Mouse (Mus musculus) T-helper 17 cell (primary cell): Measurements from ENCODE around the gene Ccdc186.

Experiments
- in situ Hi-C, 2 experiments: fragments of 300-600 bp; cut with MboI, MseI; formaldehyde crosslinking; loops; 1 replicate in 1 of 2; 2 replicates in 1 of 2; pipeline ENCODE4 v1.15.1; 2025; ENCODE audit warnings: high pct_unique_total_duplicates in 2 of 2

Ccdc186 gene

DNA sequence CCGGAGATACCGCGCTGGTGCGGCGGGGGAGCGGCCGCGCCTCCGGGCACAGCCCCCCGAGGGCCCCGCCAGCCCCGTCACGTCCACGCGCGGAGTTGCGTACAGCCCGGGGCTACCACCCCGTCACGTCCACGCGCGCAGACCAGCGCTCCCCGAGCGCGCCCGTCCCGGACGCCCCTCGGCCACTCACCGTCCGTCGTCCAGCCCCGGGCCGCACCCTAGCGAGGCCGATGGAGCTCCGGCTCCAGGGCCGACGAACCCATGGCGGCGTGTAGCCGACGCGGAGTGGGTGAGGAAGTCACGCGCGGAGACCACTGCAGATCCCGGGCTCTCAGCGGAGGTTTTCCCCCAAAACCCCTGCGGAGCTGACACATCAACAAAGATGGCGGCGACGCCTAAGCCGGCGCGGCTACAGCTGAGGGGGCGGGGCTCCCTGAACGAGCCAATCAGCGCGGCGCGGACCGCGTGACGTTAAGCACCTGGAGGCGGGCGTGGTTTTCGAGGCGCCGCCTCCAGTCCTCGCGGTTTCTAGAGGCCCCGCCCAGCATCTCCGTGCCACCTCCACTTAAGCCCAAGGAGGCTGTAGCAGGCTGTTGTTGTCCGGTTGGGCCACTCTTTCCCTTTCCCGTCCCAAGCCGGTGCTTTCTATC lies at the start of gene Ccdc186:
Gene Ccdc186, minus strand, starts transcription at position 393 of the 650 bp plus-strand sequence.
- in situ Hi-C loops = no loop called here

DNA sequence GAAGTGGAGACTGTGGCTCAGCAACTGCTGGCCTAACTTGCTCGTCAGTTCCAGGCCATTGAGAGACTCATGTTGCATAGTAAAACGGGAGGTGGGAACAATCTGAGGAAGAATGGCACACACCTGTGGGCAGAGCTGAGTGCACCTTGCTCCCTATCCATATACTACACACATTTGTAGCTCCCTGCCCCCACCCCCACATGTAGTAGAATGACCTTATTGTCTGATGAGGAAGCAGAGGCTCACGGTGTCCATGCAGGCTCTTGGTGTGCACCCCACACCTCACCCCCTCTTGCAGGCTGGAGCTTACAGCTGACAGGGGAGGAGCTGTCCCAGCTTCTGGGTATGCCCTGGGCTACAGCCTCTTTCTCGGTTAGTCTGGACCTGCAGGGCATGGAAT lies 45.7 kb upstream of the Ccdc186 start:
- in situ Hi-C loops = no loop called here

DNA sequence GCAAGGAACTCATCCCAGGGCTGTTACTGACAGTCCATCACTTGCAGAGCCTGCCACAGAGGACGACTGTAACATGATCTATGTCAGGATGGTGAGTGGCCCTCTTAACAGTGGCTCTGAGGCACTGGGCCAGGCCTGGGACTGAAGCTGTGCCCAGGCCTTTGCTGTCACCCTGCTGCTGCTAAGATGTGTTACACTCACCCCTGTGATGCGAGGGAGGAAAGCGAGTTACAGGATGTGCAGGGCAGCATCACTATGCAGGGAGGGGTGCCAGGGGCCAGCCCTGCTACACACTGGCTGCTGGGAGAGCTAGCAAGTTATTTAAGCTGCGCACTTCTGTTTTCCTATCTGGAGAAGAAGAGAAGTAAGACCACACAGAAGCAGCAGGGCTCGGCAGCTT lies 34.5 kb upstream of the Ccdc186 start:
- in situ Hi-C loops = no loop called here

DNA sequence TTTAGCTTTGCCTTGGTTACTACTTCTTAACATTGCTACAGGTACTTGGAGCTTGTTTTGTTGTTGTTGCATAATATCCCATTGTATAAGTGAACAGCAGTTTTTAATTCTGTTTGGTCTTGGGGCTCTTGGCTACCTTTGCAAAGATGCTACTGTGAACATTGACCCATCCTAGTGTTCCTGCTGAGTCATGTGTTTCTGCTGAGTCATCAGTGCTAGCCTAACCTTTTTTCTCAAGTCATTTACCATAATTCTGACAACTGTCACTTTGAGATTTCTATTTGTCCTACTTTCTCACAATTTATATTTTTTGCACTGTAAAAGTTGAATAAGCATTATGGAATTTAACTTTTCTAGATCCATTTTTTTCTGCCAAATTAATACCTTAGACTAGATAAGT lies 30.6 kb upstream of the Ccdc186 start:
- in situ Hi-C loops = no loop called here

DNA sequence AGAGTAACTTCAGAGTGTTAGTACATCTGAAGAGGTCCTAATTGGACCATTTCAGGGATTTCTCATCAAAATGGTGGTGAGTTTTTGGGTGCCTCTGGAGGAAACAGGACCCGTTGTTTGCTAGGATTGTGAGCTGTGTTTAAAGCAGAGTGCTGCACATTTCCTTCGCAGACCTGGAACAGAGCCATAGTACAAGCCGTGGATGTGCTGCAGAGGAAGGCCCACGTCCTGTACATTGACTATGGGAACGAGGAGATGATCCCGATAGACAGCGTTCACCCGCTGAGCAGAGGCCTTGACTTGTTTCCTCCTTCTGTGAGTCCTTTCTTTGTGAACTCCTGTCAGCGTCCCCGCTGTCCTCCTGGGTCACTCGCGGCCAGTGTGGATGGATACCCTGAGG lies 21.0 kb upstream of the Ccdc186 start:
- in situ Hi-C loops = no loop called here

DNA sequence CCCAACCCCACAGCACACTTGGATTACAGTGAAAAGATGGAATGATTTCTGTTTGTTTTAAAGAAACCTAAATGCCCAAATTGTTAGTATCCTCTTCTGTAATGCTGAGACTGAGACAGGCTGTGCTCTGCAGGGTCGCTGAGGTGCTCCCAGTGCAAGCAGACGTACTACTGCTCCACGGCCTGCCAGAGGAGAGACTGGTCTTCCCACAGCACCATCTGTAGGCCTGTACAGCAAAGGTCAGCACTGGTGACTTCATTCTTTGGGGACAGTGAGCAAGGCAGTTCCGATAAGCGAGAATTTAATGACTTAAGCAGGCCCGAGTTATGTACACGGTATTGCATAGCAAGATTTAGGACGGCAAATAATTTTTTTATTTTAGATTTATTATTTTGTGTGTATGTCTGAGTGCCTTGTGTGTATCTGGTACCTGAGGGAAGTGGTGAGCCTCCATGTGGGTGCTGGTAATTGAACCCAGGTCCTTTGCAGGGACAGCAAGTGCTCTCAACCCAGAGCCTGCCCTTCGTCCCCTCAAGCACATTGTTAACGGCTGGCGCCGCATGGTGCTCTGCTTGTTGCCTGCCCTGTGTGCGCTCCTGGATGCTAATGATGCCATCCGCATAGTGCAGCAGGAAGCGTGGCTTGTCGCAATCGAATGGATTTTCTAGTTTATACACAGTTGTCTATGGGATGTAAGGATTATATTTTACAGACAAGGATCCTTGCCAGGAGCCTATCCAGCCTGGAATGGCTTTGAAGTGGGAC lies 17.1 kb upstream of the Ccdc186 start:
- in situ Hi-C loops = no loop called here

DNA sequence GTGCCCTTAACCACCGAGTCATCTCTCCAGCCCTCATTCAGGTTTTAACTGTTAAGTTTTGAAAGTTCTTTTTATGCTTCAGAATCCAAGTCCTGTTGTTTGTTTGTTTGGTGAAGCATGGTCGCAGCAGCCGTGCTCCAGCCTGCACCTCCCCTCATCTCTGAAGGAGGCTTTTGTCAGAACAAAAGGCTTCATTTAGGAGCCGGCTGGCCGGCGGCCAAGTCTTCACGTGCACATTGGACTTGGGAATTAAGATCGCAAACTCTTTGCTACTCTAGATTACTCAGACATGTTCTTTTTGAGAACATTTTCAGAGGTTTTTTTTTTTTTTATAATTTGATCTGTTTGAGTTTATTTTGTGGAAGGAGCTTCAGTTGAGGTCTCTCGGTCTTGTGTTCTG lies 13.3 kb upstream of the Ccdc186 start:
- in situ Hi-C loops = no loop called here

DNA sequence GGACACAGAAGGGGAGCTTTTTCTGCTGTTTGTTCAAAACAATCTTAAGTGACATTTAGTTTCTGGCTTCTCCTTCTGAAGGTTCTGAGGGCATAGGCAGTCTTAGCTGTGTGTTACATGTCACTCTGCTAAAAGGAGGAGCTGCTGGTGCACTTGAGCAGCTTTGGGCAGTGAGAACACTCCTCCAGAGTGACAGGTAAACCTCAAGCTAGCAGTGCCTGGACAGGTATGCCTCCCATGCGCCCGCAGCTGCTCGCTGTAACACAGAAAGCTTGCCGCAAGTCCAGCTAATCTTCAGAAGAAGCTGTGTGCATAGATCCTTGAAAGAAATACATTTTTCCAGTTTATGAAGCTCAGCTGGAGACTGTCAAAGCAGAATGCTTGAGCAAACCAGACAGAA lies 8.2 kb upstream of the Ccdc186 start:
- in situ Hi-C loops = no loop called here

DNA sequence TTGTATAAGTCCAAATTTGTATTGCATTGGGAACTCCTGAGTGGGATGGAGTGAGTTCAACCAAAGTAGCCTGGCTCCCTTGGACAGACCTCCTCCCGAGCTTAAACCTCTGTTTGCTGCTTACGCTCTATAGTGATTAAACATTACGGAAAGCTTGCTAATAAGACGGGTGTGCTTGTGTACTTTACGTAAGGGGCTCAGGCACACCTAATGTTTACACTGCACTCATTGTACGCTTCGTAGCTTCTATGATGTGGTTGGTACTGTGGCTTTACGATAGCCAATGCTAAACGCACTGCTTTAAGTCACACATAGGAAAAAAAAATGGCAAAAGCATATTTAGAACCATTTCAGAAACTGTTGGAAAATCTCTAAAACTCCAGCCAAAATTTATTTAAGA lies 7.3 kb upstream of the Ccdc186 start:
- in situ Hi-C loops = no loop called here

DNA sequence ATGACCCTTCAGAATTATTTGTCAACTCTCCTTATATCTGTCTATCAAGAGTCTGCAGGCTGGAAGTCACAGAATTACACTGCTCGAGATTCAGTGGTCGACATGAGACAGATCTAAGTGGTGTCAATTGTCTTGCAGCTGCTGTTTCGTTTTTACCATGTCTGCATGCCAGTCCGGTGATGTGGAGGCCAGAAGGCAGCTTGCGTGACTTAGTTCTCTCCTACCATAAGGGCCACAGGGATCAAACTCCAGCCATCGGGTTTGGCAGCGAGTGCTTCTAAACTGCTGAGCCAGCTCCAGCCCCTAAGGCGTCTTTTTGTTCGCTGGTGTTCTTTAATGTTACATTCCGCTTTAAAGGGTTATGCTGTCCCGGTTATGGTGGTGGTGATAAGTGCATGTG lies 6.3 kb upstream of the Ccdc186 start:
- in situ Hi-C loops = no loop called here

DNA sequence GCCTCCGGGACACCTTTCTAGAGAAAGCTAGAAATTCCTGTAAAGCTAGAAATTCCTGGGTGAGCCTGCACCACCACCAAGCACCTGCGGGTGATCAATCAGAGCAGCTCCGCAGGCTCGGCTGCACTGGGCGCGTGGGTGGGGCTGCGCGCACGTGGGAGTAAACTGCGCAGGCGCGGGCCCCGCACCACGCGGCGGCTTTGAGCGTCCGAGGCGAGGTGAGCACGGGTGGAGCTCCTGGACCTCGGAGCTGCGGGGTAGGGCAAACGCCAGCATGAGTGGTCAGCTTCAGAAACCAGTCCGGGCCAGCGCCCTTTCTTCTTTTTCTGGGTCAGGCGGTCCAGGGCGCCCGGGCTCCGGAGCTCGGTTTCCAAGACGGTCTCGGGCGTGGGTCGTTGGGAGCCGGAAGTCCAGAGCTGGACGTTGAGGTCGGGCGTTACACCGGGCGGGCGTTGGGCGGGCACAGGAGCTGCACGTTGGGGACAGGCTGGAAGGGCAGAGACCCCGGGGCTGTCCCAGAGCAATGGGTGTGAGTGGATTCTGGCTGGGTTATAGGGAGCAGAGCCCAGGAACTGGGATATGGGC lies 4.1 kb upstream of the Ccdc186 start, which contains the start of gene Tdrd1:
Gene Tdrd1, plus strand, starts transcription at position 163 of the 585 bp plus-strand sequence.
- in situ Hi-C loops = no loop called here

DNA sequence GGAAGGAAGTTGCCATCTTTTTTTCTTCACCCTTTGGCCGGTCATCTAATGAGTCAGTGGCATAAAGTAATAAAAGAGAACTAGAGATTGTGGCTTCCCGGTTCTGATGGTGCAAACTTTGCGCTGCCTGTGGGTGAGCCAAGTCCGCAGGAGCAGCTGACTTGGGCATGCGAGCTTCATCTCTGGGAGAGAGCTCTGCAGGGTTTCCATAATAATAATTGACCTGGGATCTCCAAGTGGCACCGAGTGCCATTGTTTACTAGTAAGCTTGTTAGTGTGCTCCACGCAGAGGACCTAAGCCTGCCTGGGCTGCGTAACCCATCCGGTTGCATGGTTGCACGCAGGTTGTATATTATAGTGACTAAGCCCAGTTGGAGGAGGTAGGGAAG lies 452 bp upstream of the Ccdc186 start:
- in situ Hi-C loops = no loop called here

DNA sequence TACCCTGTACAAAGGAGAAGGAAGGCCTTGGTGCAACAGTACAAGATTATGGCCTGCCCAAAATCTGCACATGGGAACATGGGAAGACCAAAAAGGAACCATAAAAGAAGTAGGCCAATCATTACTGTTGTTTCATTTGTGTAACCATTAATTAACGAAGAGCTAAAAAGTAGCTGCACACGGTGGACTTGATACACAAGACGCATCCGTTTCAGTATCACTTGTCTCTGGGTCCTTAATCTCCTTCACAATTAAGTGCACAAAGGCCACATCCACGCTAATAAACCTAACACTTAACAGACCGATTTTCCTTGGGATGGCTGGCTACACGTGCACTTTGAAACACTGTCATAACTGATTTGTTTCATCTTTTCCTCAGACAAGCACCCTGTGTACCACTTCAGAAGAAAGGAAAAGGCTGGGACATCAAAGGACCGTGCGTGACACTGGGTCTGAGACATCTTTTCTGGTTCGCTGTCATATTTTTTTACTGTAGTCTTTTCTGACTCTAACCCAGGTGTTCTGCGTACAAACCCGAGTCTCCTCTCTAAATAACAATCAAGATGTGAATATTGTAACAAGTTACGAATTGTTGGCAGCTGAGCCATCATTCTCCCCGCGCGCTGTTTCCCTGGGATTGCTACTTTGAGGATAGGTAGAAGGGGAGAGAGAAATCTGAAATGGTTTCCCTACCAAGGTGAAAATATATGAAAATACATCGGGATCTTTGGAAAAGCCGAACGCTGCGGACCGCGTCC lies 771 bp downstream of the Ccdc186 start:
- in situ Hi-C loops = no loop called here

DNA sequence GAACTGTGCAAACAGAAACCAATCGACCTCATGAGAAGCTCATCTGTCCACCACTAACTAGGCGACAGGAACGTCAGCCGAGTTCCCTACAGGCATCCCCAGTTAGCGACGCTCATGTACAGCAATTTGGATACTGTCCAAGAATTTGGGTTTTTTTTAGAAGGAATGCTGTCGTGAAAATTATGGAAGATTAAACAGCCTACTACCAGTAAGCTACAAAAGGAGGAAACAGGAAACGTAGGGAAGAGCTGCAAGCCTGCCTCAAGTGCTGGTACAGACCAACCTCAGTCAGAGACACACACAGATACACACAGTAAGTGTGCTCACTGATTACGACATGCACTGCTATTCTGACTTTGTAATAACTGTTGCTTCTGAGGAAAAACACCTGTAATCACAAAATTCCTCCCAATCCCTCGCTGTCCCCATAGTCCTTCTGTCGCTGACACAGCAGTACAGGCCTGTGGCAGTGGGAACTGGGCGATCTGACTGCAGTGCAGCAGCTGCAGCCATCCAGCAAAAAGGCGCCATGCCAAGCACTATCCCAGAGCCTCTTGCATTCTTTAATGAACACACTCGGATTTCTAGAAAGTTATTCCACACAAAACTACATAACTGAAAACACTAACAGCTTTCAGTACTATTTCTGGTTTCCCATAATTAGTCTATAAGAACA lies 4.0 kb downstream of the Ccdc186 start:
- in situ Hi-C loops = no loop called here

DNA sequence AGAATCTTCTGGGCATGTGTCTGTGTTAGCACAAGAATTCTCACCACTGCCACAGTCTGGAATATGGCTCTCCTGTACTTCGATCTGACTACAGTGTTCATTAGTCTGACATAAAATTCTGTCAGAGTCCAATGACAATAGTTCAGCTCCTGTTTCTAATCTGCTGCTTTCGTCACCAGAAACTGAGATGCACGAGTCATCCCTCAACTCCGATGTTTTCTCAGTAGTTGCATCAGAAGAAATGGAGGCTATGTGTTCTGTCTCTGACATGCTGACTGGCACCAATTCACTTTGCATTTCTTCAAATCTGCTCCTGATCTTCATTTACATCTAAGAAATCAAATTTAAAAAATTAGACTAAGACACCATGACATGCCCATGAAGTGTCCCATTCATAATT lies 8.6 kb downstream of the Ccdc186 start:
- in situ Hi-C loops = no loop called here

DNA sequence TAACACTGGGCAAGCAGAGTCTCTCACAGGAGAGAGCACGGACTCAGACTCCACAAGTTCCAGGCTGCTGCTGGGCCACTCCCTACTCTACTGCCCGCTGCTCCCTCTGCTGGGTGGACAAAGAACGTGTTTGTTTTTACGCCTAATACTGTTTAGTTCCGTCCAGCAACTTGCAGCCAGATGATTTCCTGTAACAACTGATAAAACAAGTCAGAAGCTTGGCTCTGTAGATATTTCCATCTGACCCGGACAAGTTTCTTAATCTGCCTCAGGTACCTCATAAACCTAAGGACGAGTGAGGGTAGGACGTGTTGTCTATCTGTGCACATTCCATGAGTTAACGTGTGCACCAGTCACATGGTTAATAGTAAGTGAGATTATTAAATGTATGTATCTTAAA lies 10.4 kb downstream of the Ccdc186 start:
- in situ Hi-C loops = no loop called here

DNA sequence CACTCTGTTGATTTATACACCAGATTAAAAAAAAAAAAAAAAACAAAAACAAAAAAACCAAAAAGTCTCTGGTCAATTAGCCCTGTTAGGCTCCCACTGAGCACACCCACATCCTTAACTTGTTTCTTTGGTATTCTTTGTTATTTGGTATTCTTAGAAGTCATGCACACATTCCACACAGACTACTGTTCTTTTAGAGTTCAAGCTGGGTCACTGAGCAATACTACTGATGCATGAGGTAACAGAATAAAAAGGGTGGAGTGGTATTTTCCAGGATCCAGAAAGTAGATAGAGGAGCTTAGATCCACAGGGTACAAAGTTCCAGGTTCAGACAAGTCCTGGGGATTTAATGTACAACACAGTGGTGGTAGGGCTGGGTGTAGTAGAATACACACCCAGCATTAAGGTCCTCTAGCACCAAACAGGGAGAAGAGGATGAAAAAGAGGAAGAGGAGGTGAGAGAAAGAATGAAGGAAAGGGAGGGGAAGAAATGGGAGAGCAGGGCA lies 11.3 kb downstream of the Ccdc186 start:
- in situ Hi-C loops = no loop called here

DNA sequence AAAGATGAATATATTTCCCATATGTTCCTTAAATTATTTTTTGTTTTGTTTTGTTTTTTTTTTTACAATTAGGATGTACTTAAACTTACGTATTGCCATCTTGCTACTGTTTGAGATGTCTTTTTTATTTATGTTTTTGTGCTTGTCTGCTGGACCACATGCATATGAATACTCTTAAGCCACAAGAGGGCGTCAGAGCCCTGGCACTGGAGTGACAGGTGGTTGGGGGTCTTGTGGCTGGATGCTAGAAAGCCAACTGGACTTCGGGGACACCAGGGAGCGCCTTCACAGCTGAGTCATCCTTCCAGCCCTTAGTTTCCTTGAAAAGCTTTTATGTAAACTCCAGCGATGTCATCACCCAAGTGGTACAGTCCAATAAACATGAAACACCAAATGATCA lies 13.2 kb downstream of the Ccdc186 start:
- in situ Hi-C loops = no loop called here

DNA sequence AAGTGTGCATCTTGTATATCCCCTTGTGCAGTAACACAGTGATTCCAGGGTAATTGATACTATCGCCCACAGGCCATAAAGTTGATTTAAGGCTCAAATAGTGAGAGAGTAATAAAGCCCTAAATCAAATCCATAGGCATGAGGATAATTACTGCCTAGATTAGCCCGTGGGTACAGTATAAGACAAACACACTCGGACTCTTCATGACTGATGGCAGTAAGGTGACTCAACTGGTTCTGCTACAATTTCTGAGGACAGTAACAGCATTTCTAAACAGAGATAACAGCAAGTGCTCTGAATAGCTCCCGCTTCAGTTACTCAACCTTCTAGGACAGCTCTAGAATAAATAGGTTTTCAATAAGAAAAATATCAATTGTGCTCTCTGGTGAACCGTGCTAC lies 14.9 kb downstream of the Ccdc186 start:
- in situ Hi-C loops = no loop called here

DNA sequence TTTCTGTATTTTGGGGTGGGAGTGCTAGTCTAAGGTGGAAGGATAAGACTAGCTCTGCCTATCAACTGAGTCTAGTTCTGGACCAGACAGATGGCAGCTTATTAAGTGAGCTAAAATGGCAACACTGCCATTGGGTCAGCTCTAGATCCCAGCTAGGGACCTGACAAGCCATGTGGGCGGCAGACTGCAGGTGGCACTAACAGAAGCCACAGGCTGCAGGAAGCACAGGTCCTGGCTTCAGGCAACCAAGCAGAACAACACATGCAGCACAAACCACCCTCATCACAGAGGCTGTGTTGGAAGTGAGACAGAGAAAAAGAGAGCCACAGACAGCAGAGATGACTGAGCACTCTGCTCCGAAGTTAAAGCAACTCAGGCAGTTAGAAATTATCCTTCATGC lies 16.6 kb downstream of the Ccdc186 start:
- in situ Hi-C loops = no loop called here

DNA sequence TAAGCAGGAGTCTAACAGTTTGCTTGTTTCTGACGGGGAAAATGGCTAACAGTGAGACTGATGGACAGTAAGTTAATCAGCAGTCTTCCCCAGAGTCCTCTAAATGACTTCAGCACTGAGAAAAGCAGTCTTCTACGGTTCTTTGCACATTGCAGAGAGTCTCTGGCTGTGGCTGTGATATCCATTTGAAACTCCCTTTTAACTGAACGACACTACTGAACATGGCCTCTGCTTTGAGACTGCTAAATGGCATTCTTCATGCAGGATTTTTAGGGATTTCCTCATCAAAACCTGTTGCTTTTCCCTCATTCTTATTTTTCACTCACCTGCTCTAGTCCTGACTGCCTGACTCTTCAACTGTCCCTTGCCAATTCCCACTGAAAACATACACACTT lies 19.6 kb downstream of the Ccdc186 start:
- in situ Hi-C loops = no loop called here
